Mouse (Mus musculus): ENCODE data around the gene Mettl27. TPM values are rescaled to one million over a fixed set of nuclear protein-coding genes. Genes with fewer than 3 reads are reported as not detected.

Gene Mettl27
- total RNA-seq, 2 experiments from 2014 or later = 7.3 TPM

DNA sequence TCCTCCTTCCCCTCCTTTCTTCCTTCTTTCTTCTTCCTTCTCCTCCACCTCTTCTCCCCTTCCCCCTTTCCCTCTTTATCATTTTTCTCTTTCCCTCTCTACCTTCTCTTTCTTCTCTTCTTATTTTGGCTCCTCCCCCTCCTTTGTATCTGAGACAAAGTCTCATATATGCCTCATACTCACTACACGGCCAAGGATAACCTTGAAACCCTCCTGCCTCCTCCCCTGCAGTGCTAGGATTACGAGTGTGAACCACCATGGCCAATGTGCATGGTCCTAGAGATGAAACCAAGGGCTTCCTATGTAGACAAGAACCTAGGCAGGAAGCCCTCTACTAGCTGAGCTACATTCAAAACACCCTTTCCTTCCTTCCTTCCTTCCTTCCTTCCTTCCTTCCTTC lies 42.8 kb downstream of the Mettl27 start:
- intact Hi-C loops (cut with DNase I) = no loop called here

DNA sequence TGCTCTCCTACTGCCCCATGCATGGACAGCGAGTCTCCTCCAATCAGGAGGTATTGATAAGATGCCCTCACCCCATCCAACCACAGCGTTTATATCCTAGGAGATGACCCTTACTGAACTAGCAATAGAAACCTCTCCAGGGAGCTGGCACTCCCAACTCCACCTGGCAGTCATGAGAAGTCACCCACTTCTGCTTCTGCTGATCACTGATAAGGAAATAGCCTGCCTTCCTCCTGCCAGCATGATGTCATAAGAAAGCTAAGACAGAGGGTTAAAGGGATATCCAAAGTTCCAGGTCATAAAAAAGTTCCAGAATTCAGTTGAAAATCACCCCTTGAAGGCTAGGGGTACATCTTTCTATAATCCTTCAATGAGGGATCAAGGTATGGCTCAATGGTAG lies 44.0 kb downstream of the Mettl27 start:
- no peak for DNase-seq (ENCODE audit: low spot score in 2 of 2)
- intact Hi-C loops (cut with DNase I) = no loop called here

More for the DNA sequence above, 42.8 kb downstream of the Mettl27 start:
- DNase-seq (ENCODE audit: low spot score in 2 of 2) = no peak

DNA sequence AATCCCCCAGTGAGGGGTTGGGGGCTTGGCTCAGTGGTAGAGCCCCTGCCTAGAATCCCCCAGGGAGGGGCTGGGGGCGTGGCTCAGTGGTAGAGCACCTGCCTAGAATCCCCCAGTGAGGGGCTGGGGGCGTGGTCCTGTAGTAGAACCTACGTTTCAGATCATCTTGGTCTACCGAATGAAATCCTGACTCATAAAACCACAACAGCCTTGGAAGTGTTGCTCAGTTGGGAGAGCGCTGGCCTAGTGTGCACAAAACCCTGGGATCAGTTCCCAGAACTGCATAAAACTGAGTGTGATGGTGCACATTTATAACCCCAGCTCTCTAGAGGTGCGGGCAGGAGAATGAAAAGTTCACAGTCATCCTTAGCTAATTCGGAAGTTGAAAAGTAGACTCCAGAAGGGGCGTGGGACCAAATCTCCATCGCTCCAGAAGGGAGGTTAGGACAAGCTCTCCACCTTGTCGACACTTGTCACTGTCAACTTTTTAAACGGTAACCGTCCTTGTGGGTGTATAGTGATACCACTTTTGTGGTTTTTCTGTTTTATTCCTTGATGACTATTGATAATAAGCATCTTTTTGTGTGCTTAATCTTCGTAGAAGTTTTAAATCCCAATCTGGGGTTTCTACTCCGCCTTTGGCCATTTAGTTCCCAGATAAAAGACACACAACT lies 44.5 kb downstream of the Mettl27 start:
- intact Hi-C loops (cut with DNase I) = no loop called here
- no peak for DNase-seq (ENCODE audit: low spot score in 2 of 2)

DNA sequence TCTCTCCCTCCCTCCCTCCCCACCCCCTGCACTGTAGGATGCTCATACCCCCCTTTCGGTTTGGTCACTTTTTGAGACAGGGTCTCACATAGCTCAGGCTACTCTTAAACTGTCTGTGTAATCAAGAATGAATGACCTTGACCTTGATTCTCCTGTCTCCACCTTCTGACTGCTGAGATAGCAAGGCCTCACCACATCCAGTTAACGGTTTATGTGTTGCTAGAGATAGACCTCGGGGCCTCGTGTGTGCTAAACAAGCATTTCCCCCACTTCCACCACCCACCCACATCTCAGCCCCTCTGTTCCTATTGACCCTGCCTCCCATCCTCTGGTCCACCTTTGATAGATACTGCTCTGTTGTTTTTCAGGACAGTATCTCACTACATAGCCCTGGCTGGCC lies 45.7 kb downstream of the Mettl27 start:
- no peak for DNase-seq (ENCODE audit: low spot score in 2 of 2)
- intact Hi-C loops (cut with DNase I) = no loop called here

DNA sequence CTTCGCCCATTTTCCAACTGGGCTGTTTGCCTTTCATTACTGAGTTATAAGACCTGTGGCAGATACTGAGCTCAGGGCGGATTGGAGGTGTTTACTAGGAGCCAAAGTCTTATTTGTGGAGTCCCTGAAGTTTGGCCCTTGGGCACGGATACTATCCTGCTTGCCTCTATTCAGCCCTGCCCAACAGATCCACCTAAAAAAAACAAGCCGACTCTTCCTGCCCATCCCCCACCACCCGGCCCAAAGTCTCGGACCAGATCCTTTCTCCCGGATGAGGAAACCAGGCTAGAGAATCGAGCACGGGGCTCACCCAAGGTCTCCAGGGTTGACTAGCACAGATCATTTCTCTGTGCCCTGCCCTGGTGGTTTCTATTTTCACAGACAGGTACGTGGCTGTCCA lies 49.0 kb downstream of the Mettl27 start:
- no peak for DNase-seq (ENCODE audit: low spot score in 2 of 2)
- intact Hi-C loops (cut with DNase I) = no loop called here

DNA sequence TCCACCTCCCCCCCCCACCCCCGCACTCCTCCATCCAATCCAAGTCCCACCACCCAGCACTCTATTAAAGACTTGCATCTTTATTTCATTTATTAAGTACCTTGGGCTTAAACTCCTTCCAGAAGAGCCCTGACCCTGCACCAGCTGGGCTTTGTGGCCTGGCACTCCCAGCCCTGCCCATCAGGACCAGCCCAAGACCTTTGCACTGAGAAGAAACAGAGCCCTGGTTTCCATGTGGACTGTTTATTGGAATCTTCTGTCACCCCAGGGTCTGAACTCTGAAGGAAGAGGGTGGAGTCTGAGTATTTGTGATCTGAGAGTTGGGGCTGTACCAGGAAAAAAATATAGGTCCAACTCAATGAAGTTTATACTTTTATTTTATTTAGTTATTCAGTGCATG lies 50.9 kb downstream of the Mettl27 start:
- intact Hi-C loops (cut with DNase I) = no loop called here
- DNase-seq (ENCODE audit: low spot score in 2 of 2) = no peak

DNA sequence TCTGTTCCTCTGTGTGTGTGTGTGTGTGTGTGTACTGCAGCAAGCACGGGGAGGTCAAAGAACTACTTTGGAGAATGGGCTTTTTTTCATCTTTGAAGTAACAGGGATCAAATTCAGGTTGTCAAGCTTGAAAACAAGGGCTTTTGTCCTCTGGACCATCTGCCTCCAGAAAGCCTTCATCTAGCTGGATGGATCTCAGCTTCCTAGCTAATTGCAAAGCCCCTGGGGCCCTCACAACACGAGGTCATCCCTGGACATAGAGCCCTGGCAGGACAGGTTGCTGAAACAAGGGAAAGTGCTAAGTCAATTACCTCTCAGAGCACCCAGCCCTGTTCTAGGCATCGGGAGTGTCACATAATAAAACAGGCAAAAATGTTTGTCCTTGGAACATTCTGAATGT lies 51.6 kb downstream of the Mettl27 start:
- DNase-seq (ENCODE audit: low spot score in 2 of 2) = no peak
- intact Hi-C loops (cut with DNase I) = no loop called here

DNA sequence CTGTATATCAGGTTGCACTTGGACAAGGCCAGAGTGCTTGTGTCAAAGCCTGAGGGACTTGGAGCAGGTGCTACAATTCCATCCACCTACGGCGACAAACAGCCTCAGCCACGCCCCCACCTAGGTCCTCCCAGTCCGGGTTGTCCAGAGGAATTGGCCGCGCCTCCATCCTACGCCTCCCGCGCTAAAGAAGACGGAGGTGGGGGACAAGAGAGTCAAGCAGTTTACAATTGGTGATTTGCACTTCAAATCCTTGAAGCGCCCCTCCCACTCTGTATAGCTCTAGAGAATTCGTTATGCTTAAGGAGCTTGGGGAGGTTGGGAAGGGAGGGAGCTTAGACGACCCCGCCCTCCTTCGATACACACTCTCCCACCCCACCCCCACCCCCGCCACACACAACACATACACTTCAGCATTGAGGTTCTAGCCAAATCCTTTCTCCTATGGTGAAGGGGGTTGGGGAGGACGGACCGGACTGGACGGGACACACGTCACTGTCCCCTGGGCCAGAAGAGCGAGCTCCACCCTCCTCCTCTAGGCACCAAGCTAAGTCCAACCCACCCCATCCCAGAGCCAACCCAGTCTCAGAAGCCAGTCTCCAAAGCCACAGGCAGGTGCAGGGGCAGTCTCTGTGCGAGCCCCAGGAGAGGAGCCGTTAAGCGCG lies 53.6 kb downstream of the Mettl27 start, which contains the start of gene Cldn3:
Gene Cldn3 (plus strand): TSS at position 582 of the 665 bp plus-strand sequence.
- intact Hi-C loops (cut with DNase I) = no loop called here
- DNase-seq (ENCODE audit: low spot score in 2 of 2) = peak in 1 of 2 experiments; percentile 23

DNA sequence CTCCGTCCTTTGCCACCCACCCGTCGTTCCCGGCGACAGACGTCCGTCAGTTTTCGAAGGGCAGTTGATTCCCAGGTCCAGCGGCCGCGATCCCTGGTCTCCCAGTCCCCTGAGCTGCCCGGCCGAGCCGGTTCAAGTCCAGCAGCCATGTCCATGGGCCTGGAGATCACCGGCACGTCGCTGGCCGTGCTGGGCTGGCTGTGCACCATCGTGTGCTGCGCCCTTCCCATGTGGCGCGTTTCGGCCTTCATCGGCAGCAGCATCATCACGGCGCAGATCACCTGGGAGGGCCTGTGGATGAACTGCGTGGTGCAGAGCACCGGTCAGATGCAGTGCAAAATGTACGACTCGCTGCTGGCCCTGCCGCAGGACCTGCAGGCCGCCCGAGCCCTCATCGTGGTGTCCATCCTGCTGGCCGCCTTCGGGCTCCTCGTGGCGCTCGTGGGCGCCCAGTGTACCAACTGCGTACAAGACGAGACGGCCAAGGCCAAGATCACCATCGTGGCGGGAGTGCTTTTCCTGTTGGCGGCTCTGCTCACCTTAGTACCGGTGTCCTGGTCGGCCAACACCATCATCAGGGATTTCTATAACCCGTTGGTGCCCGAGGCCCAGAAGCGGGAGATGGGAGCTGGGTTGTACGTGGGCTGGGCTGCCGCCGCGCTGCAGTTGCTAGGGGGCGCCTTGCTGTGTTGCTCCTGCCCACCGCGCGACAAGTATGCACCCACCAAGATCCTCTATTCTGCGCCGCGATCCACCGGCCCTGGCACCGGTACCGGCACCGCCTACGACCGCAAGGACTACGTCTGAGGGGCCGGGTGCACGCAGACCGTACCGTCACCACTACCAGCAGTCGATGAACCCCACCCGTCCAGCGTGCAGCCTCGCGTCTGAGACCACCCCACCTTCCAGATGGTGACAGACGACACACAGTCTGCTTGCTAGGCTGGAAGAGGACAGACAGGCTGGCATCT lies 54.4 kb downstream of the Mettl27 start:
- peak in 1 of 2 experiments; percentile 36 for DNase-seq (ENCODE audit: low spot score in 2 of 2)
- intact Hi-C loops (cut with DNase I) = no loop called here

DNA sequence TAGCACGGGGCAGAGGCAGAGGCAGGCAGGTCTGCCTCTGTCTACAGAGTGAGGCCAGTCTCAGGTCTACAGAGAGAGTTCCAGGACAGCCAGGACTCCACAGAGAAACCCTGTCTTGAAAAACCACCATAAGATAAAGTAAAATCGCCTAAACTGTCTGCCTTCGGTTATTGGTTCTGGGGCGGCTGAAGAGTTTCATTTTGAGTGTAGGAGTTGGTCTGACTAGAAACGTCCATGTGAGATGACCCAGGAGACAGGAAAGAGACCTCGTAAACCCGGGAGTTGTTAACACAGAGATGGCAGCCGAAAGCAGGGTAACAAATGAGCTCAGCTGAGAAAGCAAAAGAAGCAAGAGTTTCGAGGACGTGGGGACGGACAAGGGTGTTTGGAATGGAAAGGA lies 57.0 kb downstream of the Mettl27 start:
- DNase-seq (ENCODE audit: low spot score in 2 of 2) = no peak
- intact Hi-C loops (cut with DNase I) = no loop called here

DNA sequence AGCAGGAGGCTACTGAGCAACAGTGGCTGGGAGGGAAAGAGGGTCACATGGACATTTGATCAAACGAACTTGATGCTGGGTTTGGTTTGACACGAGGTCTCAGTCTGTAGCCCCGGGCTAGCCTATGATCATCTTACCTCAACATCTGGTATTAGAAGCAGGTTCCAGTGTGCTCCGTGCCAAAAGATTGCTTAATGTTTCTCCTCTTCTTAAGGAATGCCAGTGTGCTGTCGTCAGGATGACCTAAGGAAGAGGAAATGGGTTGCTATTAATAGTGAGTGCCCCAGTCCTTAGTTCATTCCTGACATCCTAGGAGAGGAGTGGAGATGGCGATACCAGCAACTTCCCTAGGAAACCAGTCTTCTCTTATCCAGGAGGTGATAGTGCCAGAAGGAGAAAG lies 57.6 kb downstream of the Mettl27 start:
- DNase-seq (ENCODE audit: low spot score in 2 of 2) = no peak
- intact Hi-C loops (cut with DNase I) = no loop called here

Other genes with a start within 250 kb of the Mettl27 start
- gene Limk1, start 243.8 kb upstream of the Mettl27 start, total RNA-seq (2021) = 10 to 100 TPM; 58.2 to 64.4 TPM
- 10 to 100 TPM; 59.0 to 80.6 TPM for gene Eln, start 185.0 kb upstream of the Mettl27 start, total RNA-seq (2021)
- gene Tmem270, start 25.6 kb upstream of the Mettl27 start, total RNA-seq (2021) = not detected
- gene Cldn13, start 16.8 kb upstream of the Mettl27 start, total RNA-seq (2021) = not detected
- not detected for gene Cldn4, start 14.6 kb downstream of the Mettl27 start, total RNA-seq (2021)
- gene Cldn3, start 53.8 kb downstream of the Mettl27 start, total RNA-seq (2021) = 1 to 10 TPM in 1 of 2 experiments, under 1 TPM in 1; 0.37 to 1.7 TPM
- 10 to 100 TPM; 41.2 to 42.0 TPM for gene Abhd11, start 76.8 kb downstream of the Mettl27 start, total RNA-seq (2021)
- gene Stx1a, start 91.1 kb downstream of the Mettl27 start, total RNA-seq (2021) = 100 to 1,000 TPM; 413 to 473 TPM
- gene Dnajc30, start 131.8 kb downstream of the Mettl27 start, total RNA-seq (2021) = 10 to 100 TPM; 41.6 to 42.9 TPM
- 10 to 100 TPM; 34.0 to 55.7 TPM for gene Bud23, start 132.6 kb downstream of the Mettl27 start, total RNA-seq (2021)
- 10 to 100 TPM; 23.6 to 30.9 TPM for gene Vps37d, start 145.9 kb downstream of the Mettl27 start, total RNA-seq (2021)
- gene Mlxipl, start 157.5 kb downstream of the Mettl27 start, total RNA-seq (2021) = 1 to 10 TPM; 4.0 to 4.5 TPM
- gene Tbl2, start 217.3 kb downstream of the Mettl27 start, total RNA-seq (2021) = 10 to 100 TPM; 28.1 to 28.2 TPM
- 10 to 100 TPM; 41.5 to 44.9 TPM for gene Bcl7b, start 235.9 kb downstream of the Mettl27 start, total RNA-seq (2021)